Mouse (Mus musculus): ENCODE data around the gene Tenm4.

Tenm4 gene

DNA sequence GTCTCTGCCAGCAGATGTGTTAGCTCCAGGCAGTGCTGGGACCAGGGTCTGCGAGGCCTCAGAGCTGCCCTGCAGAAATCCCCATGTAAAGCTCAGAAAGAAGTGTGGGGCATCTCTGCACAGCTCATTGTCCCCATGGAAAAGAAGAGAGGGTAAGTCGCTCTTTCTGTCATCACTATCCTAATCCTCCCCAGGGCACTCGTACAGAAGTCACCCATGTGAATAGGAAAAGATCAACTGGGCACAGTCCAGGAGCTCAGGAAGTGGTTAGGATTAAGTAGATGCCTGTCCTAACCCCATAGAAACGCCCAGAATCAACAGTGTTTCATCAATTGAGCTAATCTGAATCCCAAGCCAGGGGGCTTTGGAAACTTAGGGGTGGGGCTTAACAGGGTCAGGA lies 476.6 kb downstream of the Tenm4 start:
- DNase-seq (ENCODE audit: low spot score), result no peak

DNA sequence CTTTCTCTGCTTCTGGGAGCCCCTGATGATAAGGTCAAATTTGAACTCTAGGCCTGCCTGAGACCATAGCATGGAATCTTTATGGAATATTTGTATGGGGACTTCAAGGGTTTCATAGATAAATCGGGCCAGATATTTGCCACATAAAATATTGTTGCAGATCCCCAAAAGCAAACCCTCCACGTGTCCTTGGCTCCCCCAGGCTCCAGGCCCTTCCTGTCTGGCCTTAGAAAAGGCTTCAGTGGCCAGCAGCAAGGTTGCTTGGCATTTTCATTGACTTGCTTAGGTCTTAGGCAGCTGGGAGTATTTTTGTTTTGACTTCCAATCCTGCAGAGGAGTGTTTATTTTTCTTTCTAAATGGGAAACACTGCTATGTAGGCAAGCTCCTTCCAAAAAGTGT lies 477.6 kb downstream of the Tenm4 start:
- DNase-seq (ENCODE audit: low spot score), result no peak

- DNase-seq (ENCODE audit: low spot score), result no peak
Measured at GRCm38 (mm10) chr7:96649171-96649570, 478.1 kb downstream of the Tenm4 start.

- no peak for DNase-seq (ENCODE audit: low spot score)
Measured at GRCm38 (mm10) chr7:96650435-96650834, 479.4 kb downstream of the Tenm4 start.

GRCm38 (mm10) chr7:96651055-96651454 lies 480.0 kb downstream of the Tenm4 start:
- no peak for DNase-seq (ENCODE audit: low spot score)

- peak; percentile 39 for DNase-seq (ENCODE audit: low spot score)
Measured at GRCm38 (mm10) chr7:96651626-96652341, 480.7 kb downstream of the Tenm4 start.

DNA sequence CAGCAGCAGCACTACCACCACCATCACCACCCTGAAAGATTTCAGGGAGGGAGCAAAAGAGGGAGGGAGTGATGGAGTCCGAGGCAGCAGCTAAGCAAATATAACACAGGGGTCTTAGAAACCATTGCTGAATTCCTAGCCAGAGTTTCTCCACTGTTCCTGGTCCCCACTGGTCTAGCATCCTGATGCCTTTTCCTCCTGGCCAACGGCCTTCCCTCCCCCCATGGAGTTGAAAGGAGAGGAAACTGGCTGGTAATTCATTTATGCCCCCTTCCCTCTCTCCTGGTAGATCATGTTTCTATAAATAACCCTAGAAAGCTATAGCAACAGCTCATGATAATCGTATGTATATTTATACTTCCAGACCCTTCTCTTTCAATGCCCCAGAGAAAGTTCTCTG lies 481.8 kb downstream of the Tenm4 start:
- no peak for DNase-seq (ENCODE audit: low spot score)

GRCm38 (mm10) chr7:96654206-96654605 lies 483.2 kb downstream of the Tenm4 start:
- no peak for DNase-seq (ENCODE audit: low spot score)

- no peak for DNase-seq (ENCODE audit: low spot score)
Measured at GRCm38 (mm10) chr7:96655096-96655716, 484.2 kb downstream of the Tenm4 start.

DNA sequence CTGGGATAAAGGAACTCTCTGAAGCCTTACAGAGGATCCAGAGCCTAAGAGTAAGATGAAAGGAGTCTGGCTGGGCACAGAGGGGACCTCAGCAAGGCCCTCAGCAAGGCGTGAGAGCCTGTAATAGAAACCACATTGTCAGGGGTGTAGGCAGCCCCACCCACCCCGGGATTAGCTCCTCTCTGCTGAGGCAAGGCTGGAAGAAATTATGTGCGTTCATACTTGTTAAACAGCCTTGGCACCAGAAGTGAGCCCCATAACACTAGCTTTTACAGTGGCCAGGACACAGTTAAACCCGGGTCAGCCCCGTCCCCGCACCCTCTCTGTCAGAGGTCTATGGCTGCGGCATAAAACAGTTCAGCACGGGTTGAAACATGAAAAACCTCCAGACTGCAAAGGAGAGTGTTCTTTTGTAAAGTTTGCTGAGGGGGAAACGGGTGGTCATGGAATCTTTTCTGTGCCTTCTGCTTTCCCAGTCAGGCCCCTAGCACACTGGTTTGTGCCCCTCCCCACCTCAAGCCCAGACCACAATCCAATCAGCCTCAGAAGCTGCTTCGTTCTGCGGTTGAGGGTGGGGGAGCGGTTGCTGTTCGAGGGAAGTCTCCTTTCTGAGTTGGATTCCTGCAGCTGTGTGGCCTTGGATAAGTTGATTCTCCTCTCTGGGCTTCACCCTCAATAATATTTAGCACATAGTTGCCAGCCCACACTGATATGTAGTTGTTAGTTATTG lies 486.2 kb downstream of the Tenm4 start:
- DNase-seq (ENCODE audit: low spot score), result no peak

GRCm38 (mm10) chr7:96657857-96658580 lies 487.0 kb downstream of the Tenm4 start:
- no peak for DNase-seq (ENCODE audit: low spot score)

GRCm38 (mm10) chr7:96660907-96661306 lies 489.9 kb downstream of the Tenm4 start:
- DNase-seq (ENCODE audit: low spot score), result no peak

DNA sequence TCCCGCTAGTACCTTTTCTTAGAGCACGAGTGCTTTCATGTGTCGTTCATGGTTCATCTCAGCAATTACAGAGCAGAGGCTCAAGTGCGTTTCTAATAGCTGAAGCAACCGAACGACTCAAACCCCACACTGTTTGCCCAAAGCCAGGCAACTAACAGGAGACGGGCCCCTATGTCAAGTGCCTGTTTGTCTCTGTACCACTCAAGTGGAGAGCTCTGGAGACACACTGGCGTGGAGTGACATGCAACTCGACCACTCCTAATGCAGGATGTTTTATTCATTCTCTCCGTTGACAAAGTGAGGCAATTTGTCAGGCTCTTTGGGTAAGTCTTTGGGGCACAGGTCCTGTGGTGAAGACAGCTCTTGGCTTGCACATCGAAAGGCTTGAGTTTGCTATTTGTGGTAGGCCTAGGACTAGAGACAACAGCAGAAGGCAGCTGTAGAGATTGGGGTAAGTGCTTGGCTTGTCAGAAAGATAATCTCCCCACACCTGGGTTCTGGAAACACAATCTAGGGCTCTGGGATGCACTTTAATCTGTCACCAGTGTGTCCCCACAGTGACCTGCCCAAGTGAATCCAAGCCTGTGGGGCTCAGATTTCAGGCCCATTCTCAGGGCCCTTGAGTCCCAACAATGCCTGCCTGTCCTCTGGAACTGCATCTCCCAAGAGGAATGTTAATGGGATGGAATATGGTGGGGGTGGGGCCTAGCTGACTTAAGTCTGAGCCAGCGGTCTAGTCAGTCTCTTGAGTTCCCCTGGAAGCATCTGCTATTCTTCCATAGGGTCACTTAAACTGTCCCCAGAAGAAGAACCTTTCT lies 490.5 kb downstream of the Tenm4 start:
- DNase-seq (ENCODE audit: low spot score), result no peak

GRCm38 (mm10) chr7:96663336-96663735 lies 492.3 kb downstream of the Tenm4 start:
- DNase-seq (ENCODE audit: low spot score), result no peak

GRCm38 (mm10) chr7:96666366-96666896 lies 495.4 kb downstream of the Tenm4 start:
- no peak for DNase-seq (ENCODE audit: low spot score)

DNA sequence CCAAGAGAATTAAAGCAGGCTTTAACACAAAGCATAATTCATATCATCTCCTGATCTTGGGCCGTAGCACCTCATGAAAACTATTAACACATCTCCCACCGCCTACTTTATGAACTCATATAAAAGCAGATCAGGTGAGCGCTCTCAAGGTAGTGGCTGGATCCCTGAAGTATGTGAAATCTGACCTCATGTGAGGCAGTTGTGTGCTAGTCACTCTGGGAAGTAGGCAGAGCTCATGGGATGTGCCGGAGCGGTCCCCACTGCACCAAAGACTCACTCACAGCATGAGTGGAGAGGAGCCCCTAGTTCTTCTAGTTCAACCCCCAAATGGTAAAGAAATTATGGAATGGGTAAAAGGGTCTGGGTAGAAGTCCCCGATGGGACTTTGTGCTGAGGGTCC lies 496.6 kb downstream of the Tenm4 start:
- DNase-seq (ENCODE audit: low spot score), result no peak

DNA sequence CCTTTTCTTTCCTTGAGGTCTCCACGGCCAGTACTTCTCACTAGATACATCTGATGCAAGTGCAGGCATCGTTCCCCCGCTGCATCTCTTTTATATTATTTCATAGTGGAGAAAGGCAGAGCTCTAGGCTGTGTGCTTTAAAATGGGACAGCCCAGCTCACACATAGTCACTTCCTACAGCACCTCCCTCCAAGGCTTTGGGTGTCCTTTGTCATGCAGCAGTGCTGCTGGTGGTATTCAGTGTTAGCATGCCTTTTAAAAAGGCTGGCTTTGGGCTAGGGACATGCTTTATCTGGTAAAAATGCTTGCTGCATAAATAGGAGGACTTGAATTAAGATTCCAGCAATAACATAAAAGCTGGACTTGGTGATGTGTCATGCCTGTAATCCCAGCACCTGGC lies 499.0 kb downstream of the Tenm4 start:
- no peak for DNase-seq (ENCODE audit: low spot score)

- no peak for DNase-seq (ENCODE audit: low spot score)
Measured at GRCm38 (mm10) chr7:96672322-96672914, 501.4 kb downstream of the Tenm4 start.

GRCm38 (mm10) chr7:96677082-96677481 lies 506.0 kb downstream of the Tenm4 start:
- DNase-seq (ENCODE audit: low spot score), result peak; percentile 58

GRCm38 (mm10) chr7:96678236-96678635 lies 507.2 kb downstream of the Tenm4 start:
- no peak for DNase-seq (ENCODE audit: low spot score)

GRCm38 (mm10) chr7:96679746-96680145 lies 508.7 kb downstream of the Tenm4 start:
- no peak for DNase-seq (ENCODE audit: low spot score)
